In the genomic region with DNA sequence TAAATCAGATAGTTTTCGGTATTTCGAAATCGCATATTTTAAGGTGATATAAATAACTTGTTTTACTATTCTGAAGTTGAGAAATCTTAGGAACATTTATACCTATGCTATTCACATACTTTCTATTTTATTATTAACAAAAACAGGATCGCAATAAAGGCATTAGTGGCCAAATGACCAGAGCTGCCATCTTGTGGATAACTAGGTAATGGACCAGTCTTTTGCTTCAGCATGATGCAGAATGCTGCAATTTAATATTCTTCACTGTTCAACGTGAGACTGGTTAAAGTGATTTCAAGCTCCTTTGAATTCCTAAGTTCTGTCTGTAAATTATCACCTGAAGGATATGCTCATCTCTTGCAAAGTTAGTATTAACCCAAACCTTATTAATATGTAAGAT, we compare ENCODE assay signal across 16 mouse cellular contexts.
A peak's percentile ranks its signal among the peaks of the same experiment; 100 is the strongest.
DNase-seq lines count a peak whose midpoint lies in the region; ATAC-seq and TF ChIP-seq lines count a peak whose summit lies in the region.
"Had no signal": no experiment of that assay in that cellular context is flagged by ENCODE, and none has a peak within 500 bp of the region (broad histone marks: within the 10 kb centered on the region; RNA-seq: fewer than 3 reads in every experiment).

No protein-coding gene starts in this region.

- no peak overlapping the region for H3K4me3 ChIP-seq in hindbrain, embryonic 16.5 days (ENCODE audit: low read length)
- no peak overlapping the region for H3K4me3 ChIP-seq in hindbrain, embryonic 13.5 days
- H3K4me3 ChIP-seq in lung, postnatal 0 days (ENCODE audit: low read depth, low read length): no peak overlapping the region
- H3K4me3 ChIP-seq: heart, embryonic 12.5 days; limb, embryonic 12.5 days had no signal

- no peaks in the 10 kb centered on the region for H3K27me3 ChIP-seq in hindbrain, embryonic 16.5 days (replicated peaks; ENCODE audit: control insufficient read depth, insufficient read depth, low read length)
- H3K27me3 ChIP-seq in hindbrain, embryonic 13.5 days: no peaks in the 10 kb centered on the region
- H3K27me3 ChIP-seq in lung, postnatal 0 days (replicated peaks; ENCODE audit: insufficient read depth, low read length): no peaks in the 10 kb centered on the region
- H3K27me3 ChIP-seq: heart, embryonic 12.5 days; limb, embryonic 12.5 days had no signal

- no peaks in the 10 kb centered on the region for H3K9me3 ChIP-seq in hindbrain, embryonic 16.5 days (ENCODE audit: control insufficient read depth, low read length)
- no peaks in the 10 kb centered on the region for H3K9me3 ChIP-seq in hindbrain, embryonic 13.5 days
- H3K9me3 ChIP-seq in lung, postnatal 0 days (ENCODE audit: low read length): no peaks in the 10 kb centered on the region
- H3K9me3 ChIP-seq: heart, embryonic 12.5 days; limb, embryonic 12.5 days had no signal

- no peak overlapping the region for H3K4me2 ChIP-seq in hindbrain, embryonic 16.5 days (ENCODE audit: low read length)
- H3K4me2 ChIP-seq in hindbrain, embryonic 13.5 days: no peak overlapping the region
- no peak overlapping the region for H3K4me2 ChIP-seq in lung, postnatal 0 days (replicated peaks; ENCODE audit: low read depth, low read length)
- H3K4me2 ChIP-seq: heart, embryonic 12.5 days; limb, embryonic 12.5 days had no signal

- ATAC-seq in hindbrain, embryonic 16.5 days: peak; percentile 51; the same call in 1 of the 2 replicates
- ATAC-seq in hindbrain, embryonic 13.5 days (ENCODE audit: low FRiP score): no peak
- ATAC-seq in lung, postnatal 0 days: no peak
- no peak for ATAC-seq in erythroid progenitor cell, adult 5-6 weeks (replicated peaks; ENCODE audit: low FRiP score, poor library complexity, severe bottlenecking)
- ATAC-seq: activated CD4-positive, CD25-positive, alpha-beta regulatory T cell, adult 4 months; liver, postnatal 0 days had no signal

- no peak; the same call in 1 of the 2 replicates for TF ChIP-seq CTCF in lung, postnatal 0 days (IDR thresholded peaks at IDR 0.05)

- no peak overlapping the region for H3K9ac ChIP-seq in hindbrain, embryonic 16.5 days (ENCODE audit: low read depth, low read length)
- H3K9ac ChIP-seq in hindbrain, embryonic 13.5 days: no peak overlapping the region
- no peak overlapping the region for H3K9ac ChIP-seq in lung, postnatal 0 days (replicated peaks; ENCODE audit: low read depth)
- H3K9ac ChIP-seq: heart, embryonic 12.5 days; limb, embryonic 12.5 days; liver, postnatal 0 days had no signal

- H3K27ac ChIP-seq in hindbrain, embryonic 16.5 days (ENCODE audit: low read depth, low read length): no peak overlapping the region
- H3K27ac ChIP-seq in hindbrain, embryonic 13.5 days: no peak overlapping the region
- no peak overlapping the region for H3K27ac ChIP-seq in lung, postnatal 0 days (ENCODE audit: low read length)
- H3K27ac ChIP-seq: limb, embryonic 12.5 days had no signal

- DNase-seq in cerebellum, postnatal 14 days: peak; percentile 52 to 57
- DNase-seq in cerebellum, postnatal 4 days (ENCODE audit: low spot score in 2 of 2): no peak
- peak; percentile 6 for DNase-seq in retina, adult 2 months (ENCODE audit: low read depth, low spot score)
- DNase-seq in retina, postnatal 1 day: no peak
- no peak for DNase-seq in lung, postnatal 0 days (ENCODE audit: low spot score)
- DNase-seq: cerebellum, adult 9-11 months; gastrocnemius, postnatal 10 days; liver, postnatal 0 days; right cerebral cortex, adult 18-20 months had no signal

- H3K4me1 ChIP-seq in hindbrain, embryonic 16.5 days (ENCODE audit: control insufficient read depth, insufficient read depth, low read depth, low read length): no peaks in the 10 kb centered on the region
- 0 out of 2 replicates have a peak, but pooled peaks cover 3% of the 10 kb centered on the region for H3K4me1 ChIP-seq in hindbrain, embryonic 13.5 days (replicated peaks)
- no peaks in the 10 kb centered on the region for H3K4me1 ChIP-seq in lung, postnatal 0 days (ENCODE audit: insufficient read depth, low read depth, low read length)
- H3K4me1 ChIP-seq: heart, embryonic 12.5 days; limb, embryonic 12.5 days had no signal

- H3K36me3 ChIP-seq in hindbrain, embryonic 16.5 days (ENCODE audit: control insufficient read depth, insufficient read depth, low read length): no peaks in the 10 kb centered on the region
- H3K36me3 ChIP-seq in hindbrain, embryonic 13.5 days: no peaks in the 10 kb centered on the region
- H3K36me3 ChIP-seq in lung, postnatal 0 days (ENCODE audit: insufficient read depth, low read length): no peaks in the 10 kb centered on the region
- H3K36me3 ChIP-seq: G1E; heart, embryonic 12.5 days; limb, embryonic 12.5 days had no signal

- TF ChIP-seq EP300 in lung, postnatal 0 days (IDR thresholded peaks at IDR 0.05): no peak

- WGBS in hindbrain, embryonic 16.5 days: 64% methylated on average over 5 of the region's 5 CpGs
- WGBS in hindbrain, embryonic 13.5 days: 67% methylated on average over 5 of the region's 5 CpGs
- 73% methylated on average over 5 of the region's 5 CpGs for WGBS in lung, postnatal 0 days

Comparison
In these comparisons a context has a peak if more than half of its experiments do, and no peak if none do; other contexts are left out.
1. DNase-seq: peak in cerebellum, postnatal 14 days (2 of 2) and retina, adult 2 months (single experiment); none in cerebellum, postnatal 4 days (0 of 2), retina, postnatal 1 day (single experiment) and lung, postnatal 0 days (single experiment).